Mouse (Mus musculus) layer of hippocampus, adult 2 months (tissue): ENCODE measurements around the gene Ptch1. TPM values are rescaled to one million over a fixed set of nuclear protein-coding genes. Genes with fewer than 3 reads are reported as not detected.

Source experiments
- DNase-seq, 2 experiments: peaks; one replicate each; pipeline ENCODE4 v3.0.0; 2022; ENCODE audit warnings: low spot score in 2 of 2
- H3K27ac ChIP-seq: fragments of 200-600 bp; 2 replicates; pipeline ENCODE4 v1.8.1; 2022
- H3K4me3 ChIP-seq: fragments of 200-600 bp; 2 replicates; pipeline ENCODE4 v1.8.1; 2022; ENCODE audit warnings: mild to moderate bottlenecking
- CTCF ChIP-seq: fragments of 200-600 bp; conservative IDR thresholded peaks from 2 replicates; pipeline ENCODE4 v1.8.1; 2022; ENCODE audit warnings: antibody characterized with exemption, mild to moderate bottlenecking, moderate library complexity
- total RNA-seq, 2 experiments: library from RNA; stranded (reverse); gene quantifications; 2 replicates each; pipeline ENCODE4 v1.2.3; 2021

The Ptch1 gene
- total RNA-seq, 2 experiments from 2014 or later, result 43.9 to 45.4 TPM

DNA sequence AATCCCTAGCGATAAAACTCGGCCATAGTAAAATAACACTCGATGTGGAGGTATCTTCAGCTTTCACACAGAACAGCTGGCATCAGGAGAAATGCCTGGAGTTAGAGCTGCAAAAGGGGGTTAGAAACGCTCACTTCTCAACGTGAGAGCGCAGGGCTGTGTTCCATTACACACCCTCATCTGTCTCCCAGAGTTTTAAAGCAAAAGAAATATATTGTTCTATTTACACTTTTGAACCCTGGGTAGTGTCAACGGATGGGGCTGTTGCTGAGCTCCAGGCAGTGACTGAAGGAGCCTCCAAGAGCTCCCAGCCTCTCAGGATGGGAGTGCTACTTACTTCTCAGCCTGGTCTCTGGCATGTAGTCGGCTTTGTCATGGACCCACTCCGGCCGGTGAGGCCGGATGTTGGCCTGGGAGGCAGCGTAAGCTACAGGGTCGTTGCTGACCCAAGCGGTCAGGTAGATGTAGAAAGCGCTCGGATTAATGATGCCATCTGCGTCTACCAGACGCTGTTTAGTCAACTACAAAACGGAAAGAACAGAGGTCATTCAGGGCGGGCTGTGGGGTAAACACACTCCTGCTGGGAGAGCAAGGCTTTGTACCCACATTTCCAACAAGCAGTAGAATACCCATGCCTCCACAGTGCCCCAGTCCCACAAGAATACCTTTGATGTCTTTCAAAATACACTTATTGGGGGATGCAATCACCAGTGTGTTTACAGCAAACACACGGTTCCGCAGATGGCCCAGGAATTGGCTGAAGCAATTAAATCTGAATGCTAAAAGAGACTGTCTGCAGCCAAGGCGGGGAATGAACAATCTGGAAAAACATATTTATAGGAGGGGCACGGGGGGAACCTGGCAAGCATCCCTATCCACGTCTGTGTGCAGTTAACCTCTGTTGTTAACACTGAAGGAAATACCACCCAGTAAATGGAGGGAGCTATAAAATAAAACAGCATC, 48.5 kb downstream of the Ptch1 start:
- Histone ChIP-seq H3K27ac (no peak overlapping the region), H3K4me3 (no peak overlapping the region)
- TF ChIP-seq CTCF, result no peak
- DNase-seq, result peak; percentile 18 to 49

- TF ChIP-seq CTCF, result no peak
- no peak overlapping the region for H3K4me3 ChIP-seq
- no peak overlapping the region for H3K27ac ChIP-seq
- DNase-seq, result no peak
Measured at GRCm38 (mm10) chr13:63524061-63524460, 49.3 kb downstream of the Ptch1 start.

GRCm38 (mm10) chr13:63522832-63523231, 50.6 kb downstream of the Ptch1 start:
- Histone ChIP-seq H3K27ac (no peak overlapping the region), H3K4me3 (no peak overlapping the region)
- DNase-seq, result no peak
- no peak for TF ChIP-seq CTCF

DNA sequence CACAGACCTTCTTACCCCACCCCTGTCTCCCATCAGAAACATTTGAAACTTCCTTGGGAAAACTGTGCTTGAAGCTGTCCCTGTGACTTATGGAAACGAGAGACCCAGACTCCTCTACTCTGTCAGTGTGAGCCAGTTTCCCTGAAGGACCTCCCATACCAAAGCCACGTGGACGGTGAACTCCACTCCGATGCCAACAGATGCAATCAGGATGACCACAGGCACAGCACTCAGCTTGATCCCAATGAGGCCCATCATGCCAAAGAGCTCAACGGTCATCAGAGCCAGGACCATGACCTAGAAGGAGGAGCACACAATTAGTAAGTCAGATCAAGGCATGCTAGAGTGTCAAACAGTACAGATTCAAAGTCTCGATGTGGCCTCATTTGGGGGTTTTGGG, 53.3 kb downstream of the Ptch1 start:
- no peak overlapping the region for H3K4me3 ChIP-seq
- no peak for TF ChIP-seq CTCF
- no peak for DNase-seq
- H3K27ac ChIP-seq, result no peak overlapping the region

DNA sequence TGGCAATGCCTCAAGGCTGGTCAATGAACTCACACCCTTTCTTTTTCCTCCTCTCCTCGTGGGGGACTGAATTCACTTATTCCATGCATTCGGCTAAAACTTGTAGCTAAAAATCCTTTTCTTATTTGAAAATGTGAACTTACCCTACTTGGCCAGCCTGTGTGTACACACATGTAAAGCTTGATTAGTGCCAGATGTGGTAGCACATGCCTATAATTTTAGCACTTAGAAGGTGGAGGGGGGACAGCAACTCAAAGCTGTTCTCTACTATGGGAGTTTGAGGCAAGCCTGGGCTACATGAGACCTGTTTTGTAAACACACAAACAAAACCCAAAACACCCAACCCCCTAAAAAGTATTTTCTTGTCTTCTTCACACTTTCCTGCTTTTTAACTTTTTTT, 56.9 kb downstream of the Ptch1 start:
- DNase-seq, result no peak
- TF ChIP-seq CTCF, result no peak
- H3K4me3 ChIP-seq, result no peak overlapping the region
- no peak overlapping the region for H3K27ac ChIP-seq

DNA sequence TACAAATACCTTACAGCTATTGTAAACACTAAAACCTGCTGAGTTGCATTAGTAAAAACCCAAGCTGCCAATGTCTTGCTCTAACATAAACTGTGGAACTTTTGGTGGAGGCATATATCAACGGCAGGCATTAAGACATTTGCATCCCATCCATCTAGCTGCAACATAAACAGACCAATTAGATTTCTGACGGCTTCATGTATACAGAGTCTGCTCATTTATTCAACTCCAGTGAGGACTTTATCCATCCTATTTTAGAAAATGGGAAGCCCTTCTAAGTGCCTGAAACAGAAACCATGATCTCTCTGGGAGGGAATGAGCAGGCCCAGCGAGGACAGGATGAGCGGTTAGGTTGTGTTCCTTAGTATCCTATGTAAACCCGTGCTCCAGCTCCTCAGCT, 57.9 kb downstream of the Ptch1 start:
- TF ChIP-seq CTCF, result no peak
- no peak for DNase-seq
- no peak overlapping the region for H3K27ac ChIP-seq
- H3K4me3 ChIP-seq, result no peak overlapping the region

- no peak for TF ChIP-seq CTCF
- DNase-seq, result no peak
- H3K4me3 ChIP-seq, result no peak overlapping the region
- no peak overlapping the region for H3K27ac ChIP-seq
Measured at GRCm38 (mm10) chr13:63514931-63515360, 58.5 kb downstream of the Ptch1 start.

DNA sequence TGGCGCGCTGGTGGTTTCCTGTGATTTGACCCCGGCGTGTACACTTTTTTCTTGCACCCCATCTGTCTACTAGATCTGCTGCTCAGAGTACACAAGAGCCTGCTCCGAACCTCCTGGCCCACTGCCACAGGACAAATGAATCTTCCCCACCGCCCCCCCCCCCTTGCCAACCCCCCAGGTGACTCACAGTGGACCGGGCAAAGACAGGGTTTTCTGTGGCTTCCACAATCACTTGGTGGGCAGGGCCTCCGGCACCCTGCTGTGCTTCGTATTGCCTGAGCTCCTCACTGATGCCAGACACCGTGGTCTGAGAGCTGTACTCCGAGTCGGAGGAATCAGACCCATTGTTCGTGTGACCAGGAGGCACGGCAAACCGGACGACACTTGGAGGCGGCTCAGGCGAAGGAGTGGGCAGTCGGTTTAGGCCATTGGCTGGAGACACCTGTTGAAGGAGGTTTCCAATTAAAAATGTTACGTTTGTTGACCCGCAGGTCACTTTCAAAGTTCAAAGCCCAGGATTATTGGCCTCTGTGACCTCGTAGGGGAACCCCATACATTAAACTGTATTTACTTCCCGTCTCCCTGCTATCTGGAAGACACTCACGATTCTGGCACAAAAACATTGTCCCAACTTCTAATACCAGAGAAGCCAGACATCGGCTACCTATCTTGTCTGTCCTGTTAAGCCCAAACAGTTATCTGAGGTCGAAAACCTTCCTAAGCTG, 59.9 kb downstream of the Ptch1 start:
- Histone ChIP-seq H3K27ac (no peak overlapping the region), H3K4me3 (no peak overlapping the region)
- DNase-seq, result no peak
- TF ChIP-seq CTCF, result no peak

DNA sequence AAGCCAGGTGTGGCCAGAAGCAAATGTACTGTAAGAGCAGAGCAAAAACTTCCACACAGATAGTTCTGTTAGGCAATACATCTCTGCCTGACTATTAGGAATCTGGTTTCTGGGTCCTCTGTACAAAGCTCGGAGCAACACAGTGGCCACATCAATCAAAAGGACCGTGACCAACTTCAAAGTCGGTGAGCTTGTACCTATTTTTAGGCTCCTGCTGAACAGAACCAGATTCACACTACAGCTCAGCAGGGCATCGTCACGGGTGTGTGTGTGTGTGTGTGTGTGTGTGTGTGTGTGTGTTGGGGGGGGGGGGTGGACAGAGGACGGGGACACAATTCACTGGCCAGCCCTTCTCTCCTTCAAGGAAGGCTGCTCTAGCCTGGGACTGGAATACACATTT, 61.0 kb downstream of the Ptch1 start:
- no peak for TF ChIP-seq CTCF
- no peak overlapping the region for H3K4me3 ChIP-seq
- DNase-seq, result no peak
- H3K27ac ChIP-seq, result no peak overlapping the region

GRCm38 (mm10) chr13:63507821-63508220, 65.6 kb downstream of the Ptch1 start:
- H3K27ac ChIP-seq, result no peak overlapping the region
- peak; percentile 46 for TF ChIP-seq CTCF
- no peak for DNase-seq
- no peak overlapping the region for H3K4me3 ChIP-seq

DNA sequence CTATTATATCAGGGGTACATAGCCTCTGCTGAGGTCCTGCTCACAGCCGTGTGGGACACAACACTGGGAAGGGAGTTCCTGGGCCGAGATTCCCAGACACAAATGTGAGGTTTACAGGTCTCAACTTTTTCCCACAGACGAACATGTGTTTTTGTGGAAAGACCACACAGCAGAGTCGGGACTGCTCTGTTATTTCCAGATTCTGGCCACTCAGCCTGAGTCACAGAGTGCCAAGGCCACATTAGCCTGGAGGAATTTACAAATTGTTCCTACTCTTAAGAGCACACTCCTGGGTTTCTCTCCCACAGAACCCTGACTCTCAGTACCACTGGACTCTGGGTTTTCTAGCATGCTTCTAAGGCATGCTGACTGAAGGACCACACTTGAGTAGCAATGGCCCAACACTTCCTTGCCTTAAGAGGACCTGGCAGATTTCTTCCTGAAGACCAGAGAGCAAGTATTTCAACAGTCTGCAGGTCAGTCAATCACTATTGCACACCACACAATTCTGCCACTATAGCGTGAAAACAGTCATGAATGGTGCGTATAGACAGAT, 66.3 kb downstream of the Ptch1 start:
- no peak overlapping the region for H3K27ac ChIP-seq
- no peak for DNase-seq
- no peak for TF ChIP-seq CTCF
- H3K4me3 ChIP-seq, result no peak overlapping the region

GRCm38 (mm10) chr13:63506364-63506763, 67.0 kb downstream of the Ptch1 start:
- no peak for DNase-seq
- no peak overlapping the region for H3K4me3 ChIP-seq
- no peak for TF ChIP-seq CTCF
- no peak overlapping the region for H3K27ac ChIP-seq

- no peak overlapping the region for H3K27ac ChIP-seq
- no peak overlapping the region for H3K4me3 ChIP-seq
- DNase-seq, result no peak
- TF ChIP-seq CTCF, result 0 out of 2 replicates have a peak, but pooled peaks have one; percentile 13
Measured at GRCm38 (mm10) chr13:63502391-63502790, 71.0 kb downstream of the Ptch1 start.

DNA sequence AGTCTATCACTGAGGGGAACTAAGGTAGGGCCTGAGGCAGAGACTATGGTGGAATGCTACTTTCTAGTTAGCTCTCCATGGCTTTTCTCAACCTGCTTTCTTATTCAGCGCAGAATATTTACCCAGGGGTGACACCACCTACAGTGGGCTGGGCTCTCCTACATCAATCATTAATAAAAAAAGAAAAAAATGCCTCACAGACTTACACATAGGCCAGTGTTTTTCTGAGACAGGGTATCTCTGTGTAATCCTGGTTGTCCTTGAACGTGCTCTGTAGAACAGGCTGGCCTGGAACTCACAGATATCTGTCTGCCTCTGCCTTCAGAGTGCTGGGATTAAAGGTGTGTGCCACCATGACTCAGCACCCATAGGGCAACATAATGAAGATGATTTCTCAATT, 73.9 kb downstream of the Ptch1 start:
- Histone ChIP-seq H3K4me3 (no peak overlapping the region), H3K27ac (no peak overlapping the region)
- no peak for TF ChIP-seq CTCF
- DNase-seq, result no peak
